Mouse (Mus musculus) heart, adult 2 months (tissue): ENCODE results near the gene Dnajc8.

Experiments
- CTCF ChIP-seq: fragments of 200-600 bp; IDR thresholded peaks from 2 replicates; pipeline ENCODE4 v1.8.1; 2022; ENCODE audit warnings: antibody characterized with exemption, mild to moderate bottlenecking, moderate library complexity
- EP300 ChIP-seq: fragments of 200-500 bp; IDR thresholded peaks from 2 replicates; pipeline ENCODE4 v1.6.1; 2011; ENCODE audit warnings: low read depth, low read length, control low read depth; ENCODE audit not compliant: insufficient read depth
- POLR2A ChIP-seq: fragments of 200-500 bp; IDR thresholded peaks from 2 replicates; pipeline ENCODE4 v1.6.1; 2011; ENCODE audit warnings: mild to moderate bottlenecking, low read depth, low read length, control low read depth; ENCODE audit not compliant: insufficient read depth

DNA sequence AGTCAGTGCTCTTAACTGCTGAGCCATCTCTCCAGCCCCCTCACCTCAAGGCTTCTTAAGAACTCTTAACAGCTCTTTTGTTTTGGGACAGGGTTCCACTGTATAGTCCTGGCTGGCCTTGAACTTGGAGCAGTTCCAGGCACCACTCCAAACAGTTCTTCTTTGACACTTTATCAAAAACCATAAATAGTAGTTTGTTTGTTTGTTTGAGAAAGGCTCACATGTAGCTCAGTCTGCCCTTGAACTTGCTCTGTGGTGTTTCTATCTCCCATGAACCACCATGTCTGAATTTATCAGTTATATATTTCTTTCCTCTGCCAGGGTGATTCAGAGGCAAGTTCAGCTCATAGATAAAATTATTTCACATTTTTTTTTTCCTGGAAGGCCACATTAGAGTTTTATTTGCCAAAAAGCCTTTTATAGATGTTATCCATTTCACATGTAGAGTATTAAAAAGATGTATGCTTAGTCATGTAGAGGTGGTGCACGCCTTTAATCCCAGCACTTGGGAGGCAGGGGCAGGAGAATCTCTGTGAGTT is 39.5 kb downstream of the Dnajc8 start:
- TF ChIP-seq CTCF, result no peak
- no peak for TF ChIP-seq POLR2A
- TF ChIP-seq EP300, result no peak
